Mouse (Mus musculus) megakaryocyte, embryonic 14.5 days (primary cell): ENCODE data around the gene Praf2.

Source experiments
- FLI1 ChIP-seq: IDR thresholded peaks from 2 replicates; pipeline ENCODE4 v1.6.1; 2012; ENCODE audit warnings: low read length, inconsistent platforms, mixed read lengths
- GATA1 ChIP-seq: IDR thresholded peaks from 3 replicates; pipeline ENCODE4 v1.6.1; 2012; ENCODE audit warnings: mixed read lengths, low read length, inconsistent platforms, borderline replicate concordance

DNA sequence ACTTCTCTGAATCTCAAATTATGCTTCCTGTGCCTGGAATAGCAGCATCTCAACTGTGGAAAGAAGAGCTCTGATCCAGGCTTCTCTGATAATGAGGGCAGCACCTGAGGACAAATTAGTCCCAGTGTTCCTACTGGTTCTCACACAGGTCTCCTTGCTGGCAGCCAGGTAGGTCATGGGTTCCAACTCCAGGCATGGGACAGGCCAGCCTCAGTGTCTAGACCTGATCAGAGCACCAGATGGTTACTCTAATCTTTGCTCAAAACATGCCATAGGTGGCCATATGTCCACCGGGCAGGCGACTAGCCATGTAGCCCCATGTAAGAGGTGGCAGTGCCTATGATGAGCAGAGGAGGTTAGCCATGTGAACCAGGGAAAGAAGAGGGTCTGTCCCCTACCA, 39.9 kb upstream of the Praf2 start:
- TF ChIP-seq FLI1 (no peak), GATA1 (no peak)
